Mouse (Mus musculus) embryonic facial prominence, embryonic 13.5 days (tissue): ENCODE measurements around the gene Trmt61a. TPM values are rescaled to one million over a fixed set of nuclear protein-coding genes. Genes with fewer than 3 reads are reported as not detected.
A peak's percentile ranks its signal among the peaks of the same experiment; 100 is the strongest.

ENCODE experiments used
- ATAC-seq: fragments of 200-750 bp; cut with Nextera tagmentation; 2 replicates; pipeline ENCODE4 v1.8.0; 2017; ENCODE audit warnings: low read depth; ENCODE audit not compliant: insufficient number of reproducible peaks, insufficient read depth, low FRiP score, low TSS enrichment
- H3K27ac ChIP-seq: fragments of 300-500 bp; sonication (generic); 2 replicates; pipeline ENCODE4 v1.5.1; 2015; ENCODE audit warnings: moderate library complexity, mild to moderate bottlenecking, inconsistent platforms
- H3K27me3 ChIP-seq: fragments of 300-500 bp; sonication (generic); 2 replicates; pipeline ENCODE4 v1.6.1; 2015; ENCODE audit warnings: mild to moderate bottlenecking, inconsistent platforms
- H3K36me3 ChIP-seq: fragments of 300-500 bp; sonication (generic); 2 replicates; pipeline ENCODE4 v1.6.1; 2015; ENCODE audit warnings: mild to moderate bottlenecking, inconsistent platforms
- H3K4me1 ChIP-seq: fragments of 300-500 bp; sonication (generic); 2 replicates; pipeline ENCODE4 v1.6.1; 2015; ENCODE audit warnings: inconsistent platforms
- H3K4me2 ChIP-seq: fragments of 300-500 bp; sonication (generic); 2 replicates; pipeline ENCODE4 v1.6.1; 2015; ENCODE audit warnings: moderate library complexity, mild to moderate bottlenecking, inconsistent platforms
- H3K4me3 ChIP-seq: fragments of 300-500 bp; sonication (generic); 2 replicates; pipeline ENCODE4 v1.5.1; 2015; ENCODE audit warnings: mild to moderate bottlenecking, inconsistent platforms
- H3K9ac ChIP-seq: fragments of 300-500 bp; sonication (generic); 2 replicates; pipeline ENCODE4 v1.6.1; 2015; ENCODE audit warnings: mild to moderate bottlenecking, inconsistent platforms
- H3K9me3 ChIP-seq: fragments of 300-500 bp; sonication (generic); 2 replicates; pipeline ENCODE4 v1.6.1; 2016; ENCODE audit warnings: inconsistent platforms
- WGBS: fragments of 180-500 bp; shearing (Covaris S2); methylation state at CpG from one replicate; pipeline ENCODE4 v1.1.7; 2015; ENCODE audit warnings: mixed read lengths; 5-methylcytosine and 5-hydroxymethylcytosine counted together
- polyA plus RNA-seq: library from polyadenylated mRNA; unstranded; fragments of >200 nt; fragmentation: Nextera tagmentation; extraction: Ambion mirVana; gene quantifications from 2 replicates; pipeline ENCODE4 v1.2.1, GENCODE M21; 2015

The Trmt61a gene
- polyA plus RNA-seq, 1 experiment from 2014 or later: 13.7 TPM

- peaks cover 16% of the 10 kb centered on the region for H3K4me1 ChIP-seq
- H3K27ac ChIP-seq: no peak overlapping the region
- H3K4me2 ChIP-seq: no peak overlapping the region
- no peaks in the 10 kb centered on the region for H3K9me3 ChIP-seq
- peaks cover 9% of the 10 kb centered on the region; the same call in 1 of the 2 replicates for H3K36me3 ChIP-seq
- no peak for ATAC-seq
- H3K4me3 ChIP-seq: no peak overlapping the region
- H3K9ac ChIP-seq: no peak overlapping the region
- WGBS: 40% methylated on average over 2 of the region's 2 CpGs
- no peaks in the 10 kb centered on the region for H3K27me3 ChIP-seq
Measured at GRCm38 (mm10) chr12:111688069-111688428, 10.1 kb downstream of the Trmt61a start.

DNA sequence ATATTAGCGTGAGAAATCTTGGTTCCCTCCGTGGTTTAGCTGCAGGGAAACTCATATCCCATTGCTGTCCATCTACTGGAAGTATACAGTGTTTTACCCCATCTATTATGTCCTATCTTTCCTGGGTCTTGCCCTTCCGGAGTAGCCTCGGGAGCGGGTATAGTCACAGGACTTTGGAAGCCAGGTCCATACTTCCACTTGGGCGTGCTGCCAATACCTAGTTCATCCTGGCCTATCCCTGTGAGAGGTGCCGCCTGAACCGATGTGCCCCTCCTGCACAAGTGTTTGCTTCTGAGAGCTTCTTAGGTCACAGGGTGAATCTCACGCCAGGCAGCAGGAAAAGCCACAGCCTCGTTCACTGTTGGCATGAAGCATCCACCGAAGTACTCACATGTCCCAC is 11.5 kb downstream of the Trmt61a start:
- no peaks in the 10 kb centered on the region for H3K36me3 ChIP-seq
- no peak for ATAC-seq
- H3K27me3 ChIP-seq: no peaks in the 10 kb centered on the region
- 87% methylated on average over 11 of the region's 11 CpGs for WGBS
- H3K4me1 ChIP-seq: peaks cover 29% of the 10 kb centered on the region
- H3K27ac ChIP-seq: no peak overlapping the region
- no peak overlapping the region for H3K4me2 ChIP-seq
- H3K4me3 ChIP-seq: no peak overlapping the region
- H3K9ac ChIP-seq: no peak overlapping the region
- no peaks in the 10 kb centered on the region for H3K9me3 ChIP-seq

- Histone ChIP-seq H3K9ac (no peak overlapping the region; the same call in 1 of the 2 replicates), H3K4me1 (peaks cover 46% of the 10 kb centered on the region)
Measured at GRCm38 (mm10) chr12:111691346-111691872, 13.5 kb downstream of the Trmt61a start.

GRCm38 (mm10) chr12:111692899-111693298 is 15.0 kb downstream of the Trmt61a start:
- H3K36me3 ChIP-seq: no peaks in the 10 kb centered on the region
- peak overlapping the region; percentile 64; the same call in 1 of the 2 replicates for H3K27ac ChIP-seq
- 83% methylated on average over 5 of the region's 5 CpGs for WGBS
- H3K4me1 ChIP-seq: peaks cover 39% of the 10 kb centered on the region
- ATAC-seq: no peak
- H3K4me2 ChIP-seq: no peak overlapping the region
- H3K27me3 ChIP-seq: no peaks in the 10 kb centered on the region
- H3K9me3 ChIP-seq: no peaks in the 10 kb centered on the region
- no peak overlapping the region for H3K4me3 ChIP-seq
- no peak overlapping the region for H3K9ac ChIP-seq

More at GRCm38 (mm10) chr12:111691346-111691872, 13.5 kb downstream of the Trmt61a start:
- no peaks in the 10 kb centered on the region for H3K27me3 ChIP-seq
- no peaks in the 10 kb centered on the region for H3K36me3 ChIP-seq
- WGBS: 23% methylated on average over 5 of the region's 5 CpGs
- ATAC-seq: no peak
- no peak overlapping the region; the same call in 1 of the 2 replicates for H3K27ac ChIP-seq
- H3K9me3 ChIP-seq: no peaks in the 10 kb centered on the region
- H3K4me3 ChIP-seq: no peak overlapping the region
- no peak overlapping the region for H3K4me2 ChIP-seq

GRCm38 (mm10) chr12:111693341-111694270 is 15.7 kb downstream of the Trmt61a start:
- no peaks in the 10 kb centered on the region for H3K27me3 ChIP-seq
- 33% methylated on average over 18 of the region's 18 CpGs for WGBS
- H3K9me3 ChIP-seq: no peaks in the 10 kb centered on the region
- peaks cover 38% of the 10 kb centered on the region for H3K4me1 ChIP-seq
- H3K36me3 ChIP-seq: no peaks in the 10 kb centered on the region
- H3K4me2 ChIP-seq: peak overlapping the region; percentile 39
- peak overlapping the region; percentile 55; the same call in 1 of the 2 replicates for H3K9ac ChIP-seq
- no peak overlapping the region for H3K4me3 ChIP-seq
- peak; percentile 60 for ATAC-seq
- H3K27ac ChIP-seq: peak overlapping the region; percentile 64

DNA sequence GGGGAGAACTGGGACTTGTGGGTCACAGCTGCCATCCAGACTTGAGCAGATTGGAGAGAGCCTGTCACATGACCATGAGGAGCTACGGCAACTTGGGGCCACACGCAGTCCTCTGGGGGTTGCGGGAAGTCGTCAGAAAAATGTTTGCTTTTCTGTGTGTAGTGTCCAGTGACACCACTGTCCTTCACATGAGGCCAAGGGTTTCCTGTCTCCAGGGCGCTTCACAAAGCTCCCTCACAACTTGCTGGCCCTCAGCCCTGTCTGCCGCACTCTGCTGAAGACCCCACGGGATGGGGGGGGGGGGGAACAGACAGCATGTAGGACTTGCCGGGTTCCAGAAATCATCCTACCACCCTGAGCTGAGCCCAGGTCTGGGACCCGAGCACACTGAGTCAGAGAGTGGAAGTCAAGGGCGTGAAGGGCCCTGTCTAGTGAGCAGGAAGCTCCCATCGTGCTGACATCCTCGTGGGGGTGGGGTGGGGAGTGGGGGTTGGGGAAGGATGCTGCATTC is 16.4 kb downstream of the Trmt61a start:
- H3K27ac ChIP-seq: peak overlapping the region; percentile 64; the same call in 1 of the 2 replicates
- no peaks in the 10 kb centered on the region for H3K36me3 ChIP-seq
- H3K4me1 ChIP-seq: peaks cover 38% of the 10 kb centered on the region
- H3K9me3 ChIP-seq: no peaks in the 10 kb centered on the region
- 15% methylated on average over 12 of the region's 12 CpGs for WGBS
- no peaks in the 10 kb centered on the region for H3K27me3 ChIP-seq
- no peak overlapping the region for H3K4me3 ChIP-seq
- H3K9ac ChIP-seq: 0 out of 2 replicates have a peak overlapping the region, but pooled peaks have one; percentile 21
- peak overlapping the region; percentile 39 for H3K4me2 ChIP-seq
- ATAC-seq: peak; percentile 20; the same call in 1 of the 2 replicates

DNA sequence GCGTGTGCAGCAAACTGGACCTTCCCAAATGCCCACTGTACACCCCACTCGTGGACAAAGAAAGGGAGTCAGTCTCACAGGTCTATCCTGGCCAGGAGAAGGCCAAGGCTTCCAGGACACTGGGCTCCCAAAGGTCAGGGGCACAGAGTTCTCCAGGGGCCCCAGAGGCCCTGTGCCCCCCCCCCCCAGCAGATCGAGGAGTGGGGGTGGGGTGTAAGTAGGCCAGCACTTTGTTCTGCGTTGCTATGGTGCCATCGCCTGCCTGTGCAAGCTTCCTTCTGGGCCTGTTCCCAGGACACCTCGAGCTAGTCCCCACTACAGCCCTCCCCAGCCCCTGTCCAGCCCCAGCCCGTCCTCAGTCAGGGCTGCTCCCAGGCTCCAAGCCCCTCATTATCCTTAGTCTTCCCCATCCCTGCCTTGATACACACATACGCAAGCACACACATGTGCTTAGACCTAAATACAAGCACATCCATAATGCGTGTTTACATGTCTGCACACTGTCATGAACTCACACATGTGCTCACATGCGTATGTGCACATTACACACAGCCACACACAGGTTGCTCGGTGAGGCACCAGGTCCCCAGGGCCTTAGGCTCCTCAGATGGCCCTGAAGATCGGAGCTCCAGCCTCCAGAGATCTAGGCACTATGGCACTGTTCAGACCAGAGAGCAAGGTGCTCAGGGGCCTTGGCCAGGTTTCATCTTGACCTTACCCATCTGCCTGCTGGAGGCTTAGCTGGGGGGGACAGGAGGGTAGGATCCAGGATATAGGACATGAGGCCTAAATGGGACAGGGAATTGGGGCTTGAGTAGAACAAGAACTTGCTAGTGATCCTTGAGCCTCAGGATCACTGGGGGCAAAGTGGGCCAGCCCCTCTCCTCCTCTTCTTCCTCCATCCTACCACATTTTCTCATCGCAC is 17.2 kb downstream of the Trmt61a start:
- H3K27ac ChIP-seq: 0 out of 2 replicates have a peak overlapping the region, but pooled peaks have one; percentile 64
- no peaks in the 10 kb centered on the region for H3K27me3 ChIP-seq
- ATAC-seq: no peak
- H3K4me3 ChIP-seq: no peak overlapping the region
- H3K36me3 ChIP-seq: no peaks in the 10 kb centered on the region
- 55% methylated on average over 13 of the region's 13 CpGs for WGBS
- H3K9me3 ChIP-seq: no peaks in the 10 kb centered on the region
- H3K4me2 ChIP-seq: no peak overlapping the region; the same call in 1 of the 2 replicates
- no peak overlapping the region for H3K9ac ChIP-seq
- H3K4me1 ChIP-seq: peaks cover 38% of the 10 kb centered on the region

GRCm38 (mm10) chr12:111696239-111696638 is 18.3 kb downstream of the Trmt61a start:
- Histone ChIP-seq H3K27me3 (no peaks in the 10 kb centered on the region), H3K27ac (no peak overlapping the region), H3K4me2 (no peak overlapping the region), H3K9ac (no peak overlapping the region), H3K4me1 (peaks cover 38% of the 10 kb centered on the region), H3K4me3 (no peak overlapping the region), H3K9me3 (no peaks in the 10 kb centered on the region), H3K36me3 (no peaks in the 10 kb centered on the region)
- ATAC-seq: no peak
- WGBS: 35% methylated on average over 6 of the region's 6 CpGs

DNA sequence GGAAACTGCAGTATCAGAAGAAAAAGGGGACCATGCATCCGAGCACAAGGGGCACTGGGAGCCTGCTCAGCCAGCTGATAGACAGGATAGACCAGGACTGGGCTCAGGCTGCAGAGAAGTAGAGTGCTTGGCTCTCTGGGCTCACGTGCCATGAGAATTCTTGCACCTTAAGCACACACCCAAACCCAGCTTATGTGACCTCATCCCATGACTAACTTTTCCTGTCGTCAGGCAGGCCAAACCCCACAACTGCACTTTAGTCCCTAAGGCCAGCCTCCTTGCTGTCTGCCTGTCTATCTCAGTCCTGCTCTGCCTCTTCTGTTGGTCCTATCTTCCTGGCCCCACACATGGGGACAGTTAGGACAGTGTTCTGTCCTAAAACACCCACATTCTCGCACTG is 19.8 kb downstream of the Trmt61a start:
- Histone ChIP-seq H3K4me2 (no peak overlapping the region), H3K9ac (no peak overlapping the region), H3K27ac (no peak overlapping the region), H3K9me3 (no peaks in the 10 kb centered on the region), H3K36me3 (no peaks in the 10 kb centered on the region), H3K27me3 (no peaks in the 10 kb centered on the region), H3K4me1 (peaks cover 34% of the 10 kb centered on the region), H3K4me3 (no peak overlapping the region)
- 62% methylated on average over 4 of the region's 4 CpGs for WGBS
- ATAC-seq: no peak

DNA sequence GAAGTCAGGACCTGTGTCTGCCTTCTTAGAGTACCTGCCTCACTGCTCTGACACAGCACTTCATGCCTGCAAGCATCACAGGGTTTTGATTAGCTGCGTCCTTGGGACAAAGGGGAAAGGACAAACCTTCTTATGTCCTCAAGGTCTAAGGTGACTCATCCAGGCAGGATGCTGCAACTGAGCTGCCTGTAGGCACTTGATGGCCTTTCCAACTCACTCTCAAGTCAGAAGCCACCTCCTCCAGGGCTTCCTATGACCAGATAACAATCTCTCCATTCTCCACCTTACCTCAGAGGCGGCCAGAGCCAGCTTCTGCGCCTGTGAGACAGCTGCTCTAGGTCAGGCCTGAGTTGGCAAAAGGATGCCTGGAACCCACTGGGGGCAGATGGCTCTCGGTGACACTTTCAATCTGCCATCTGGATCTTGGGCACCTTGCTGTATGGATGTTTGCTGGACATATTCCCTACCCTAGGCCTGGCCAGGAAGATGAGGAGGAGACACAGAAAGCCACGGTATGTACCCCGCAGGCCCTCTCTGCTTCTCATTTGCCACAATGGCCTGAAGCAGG is 20.5 kb downstream of the Trmt61a start:
- no peak for ATAC-seq
- Histone ChIP-seq H3K9me3 (no peaks in the 10 kb centered on the region), H3K9ac (peak overlapping the region; percentile 11), H3K36me3 (no peaks in the 10 kb centered on the region), H3K27me3 (no peaks in the 10 kb centered on the region), H3K27ac (no peak overlapping the region), H3K4me2 (no peak overlapping the region), H3K4me3 (no peak overlapping the region), H3K4me1 (peaks cover 27% of the 10 kb centered on the region)
- 69% methylated on average over 6 of the region's 6 CpGs for WGBS

DNA sequence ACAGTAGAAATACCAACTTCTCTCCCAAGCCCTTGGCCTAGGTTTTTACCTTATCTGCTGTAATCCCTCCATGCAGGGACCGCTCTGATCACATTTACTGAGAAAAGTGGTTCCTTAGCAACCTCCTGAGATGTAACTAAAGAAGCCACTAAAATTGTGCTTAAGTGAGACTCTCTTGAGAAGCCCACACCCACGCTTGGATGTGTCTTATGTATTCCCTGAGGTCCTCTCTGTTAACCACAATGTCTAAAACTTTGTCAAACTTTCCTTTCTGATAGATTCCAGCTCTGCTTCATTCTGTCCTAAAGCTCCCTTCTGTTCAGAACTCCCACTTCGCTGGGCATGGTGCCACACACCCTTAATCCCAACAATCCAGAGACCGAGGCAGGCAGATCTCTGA is 21.6 kb downstream of the Trmt61a start:
- Histone ChIP-seq H3K4me2 (no peak overlapping the region), H3K27me3 (no peaks in the 10 kb centered on the region), H3K9ac (no peak overlapping the region), H3K36me3 (no peaks in the 10 kb centered on the region), H3K4me3 (no peak overlapping the region), H3K4me1 (peaks cover 19% of the 10 kb centered on the region), H3K27ac (no peak overlapping the region), H3K9me3 (no peaks in the 10 kb centered on the region)
- no peak for ATAC-seq
- WGBS: 64% methylated on average over 4 of the region's 4 CpGs
